Mouse (Mus musculus) left cerebral cortex, adult 11 months (tissue): ENCODE results near the gene Gtpbp1.

Source experiments
- DNase-seq: peaks from one replicate; pipeline ENCODE4 v3.0.0; 2022; ENCODE audit warnings: low spot score

Gtpbp1 gene

GRCm38 (mm10) chr15:79755176-79755575 is 64.5 kb downstream of the Gtpbp1 start:
- no peak for DNase-seq

GRCm38 (mm10) chr15:79755977-79756625 is 65.5 kb downstream of the Gtpbp1 start:
- DNase-seq = no peak

- DNase-seq = no peak
Measured at GRCm38 (mm10) chr15:79757118-79757517, 66.5 kb downstream of the Gtpbp1 start.

GRCm38 (mm10) chr15:79760956-79761355 is 70.3 kb downstream of the Gtpbp1 start:
- no peak for DNase-seq

GRCm38 (mm10) chr15:79763001-79763400 is 72.4 kb downstream of the Gtpbp1 start:
- DNase-seq = no peak

GRCm38 (mm10) chr15:79763601-79764246 is 73.1 kb downstream of the Gtpbp1 start:
- DNase-seq = no peak

- peak; percentile 61 for DNase-seq
Measured at GRCm38 (mm10) chr15:79764539-79765267, 74.1 kb downstream of the Gtpbp1 start.

- no peak for DNase-seq
Measured at GRCm38 (mm10) chr15:79765361-79765760, 74.7 kb downstream of the Gtpbp1 start.

GRCm38 (mm10) chr15:79766168-79766567 is 75.5 kb downstream of the Gtpbp1 start:
- DNase-seq = no peak

GRCm38 (mm10) chr15:79766586-79767071 is 76.0 kb downstream of the Gtpbp1 start:
- no peak for DNase-seq

GRCm38 (mm10) chr15:79767327-79767961 is 76.8 kb downstream of the Gtpbp1 start:
- DNase-seq = no peak

- DNase-seq = no peak
Measured at GRCm38 (mm10) chr15:79768302-79768701, 77.7 kb downstream of the Gtpbp1 start.

GRCm38 (mm10) chr15:79770629-79771240 is 80.1 kb downstream of the Gtpbp1 start:
- DNase-seq = no peak
